Mouse (Mus musculus) leukemia stem cell, adult 10-12 weeks (primary cell): Measurements from ENCODE around the gene Riox2. TPM values are rescaled to one million over a fixed set of nuclear protein-coding genes. Genes with fewer than 3 reads are reported as not detected.

Experiments used
- polyA plus RNA-seq: library from polyadenylated mRNA; stranded (reverse); fragments of >175 nt; gene quantifications from 2 replicates; pipeline ENCODE4 v1.2.3, GENCODE M21; 2012; ENCODE audit warnings: low replicate concordance

Riox2 gene
- polyA plus RNA-seq = 2.1 and 3.5 TPM in 2 replicates

DNA sequence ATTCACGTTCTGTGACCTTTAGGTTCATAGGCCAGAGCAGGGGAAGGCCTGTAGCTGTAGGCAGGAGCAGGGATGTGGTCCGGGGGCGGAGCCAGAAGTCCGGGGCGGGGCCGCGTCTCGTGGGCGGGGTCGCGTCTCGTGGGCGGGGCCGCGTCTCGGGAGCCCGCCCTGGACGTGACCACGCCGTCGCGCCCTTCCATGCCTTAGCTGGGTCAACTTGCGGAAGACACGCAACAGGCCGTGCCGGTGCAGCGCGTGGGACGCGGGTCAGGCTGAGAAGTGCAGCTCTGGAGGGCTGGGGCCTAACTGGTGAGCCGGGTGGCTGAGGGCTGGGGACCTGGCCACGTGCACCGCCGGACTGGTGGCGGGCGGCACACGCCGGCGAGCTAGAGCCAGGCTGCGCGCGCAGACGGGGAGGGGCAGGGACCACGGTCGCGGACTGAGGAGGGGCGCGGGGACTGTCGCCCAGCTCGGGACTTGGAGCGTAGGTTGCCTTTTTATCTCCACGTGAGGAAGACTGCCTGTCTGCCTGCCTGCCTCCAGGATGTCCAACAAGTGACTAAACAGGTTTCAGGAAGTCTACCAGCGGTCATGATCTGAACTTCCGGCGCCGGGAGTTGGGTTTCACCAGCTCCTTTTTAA lies at the start of gene Riox2:
TSS of gene Riox2 (plus strand) at position 139 of the 642 bp plus-strand sequence.

Other genes starting within 250 kb of the Riox2 start
- not detected in 2 replicates for gene Olfr201, start 199.1 kb upstream of the Riox2 start, polyA plus RNA-seq
- gene Olfr202, start 185.0 kb upstream of the Riox2 start, polyA plus RNA-seq = not detected in 2 replicates
- gene Olfr203, start 172.9 kb upstream of the Riox2 start, polyA plus RNA-seq = not detected in 2 replicates
- gene Olfr204, start 153.5 kb upstream of the Riox2 start, polyA plus RNA-seq = not detected in 2 replicates
- gene Olfr205, start 140.6 kb upstream of the Riox2 start, polyA plus RNA-seq = not detected in 2 replicates
- gene Olfr206, start 122.5 kb upstream of the Riox2 start, polyA plus RNA-seq = not detected in 2 replicates
- gene Olfr209, start 107.8 kb upstream of the Riox2 start, polyA plus RNA-seq = not detected in 2 replicates
- gene Gabrr3, start 64.4 kb upstream of the Riox2 start, polyA plus RNA-seq = 0.09 TPM in 1 of 2 replicates, not detected in the other
- 0.10 and 0.17 TPM in 2 replicates for gene Crybg3, start 129.2 kb downstream of the Riox2 start, polyA plus RNA-seq
- gene Arl6, start 167.6 kb downstream of the Riox2 start, polyA plus RNA-seq = 0.59 and 1.1 TPM in 2 replicates